Mouse (Mus musculus) neural tube, embryonic 14.5 days (tissue): ENCODE measurements around the gene Zbp1. TPM values are rescaled to one million over a fixed set of nuclear protein-coding genes. Genes with fewer than 3 reads are reported as not detected.

Source experiments
- ATAC-seq: fragments of 200-750 bp; cut with Nextera tagmentation; 2 replicates; pipeline ENCODE4 v1.8.0; 2017; ENCODE audit warnings: low read depth, mild to moderate bottlenecking, moderate TSS enrichment, moderate library complexity
- H3K27ac ChIP-seq: fragments of 300-500 bp; sonication (generic); 2 replicates; pipeline ENCODE4 v1.5.1; 2014; ENCODE audit warnings: low read depth, mild to moderate bottlenecking, control low read depth, low read length, moderate library complexity, mixed read lengths
- H3K27me3 ChIP-seq: fragments of 300-500 bp; sonication (generic); 2 replicates; pipeline ENCODE4 v1.6.1; 2014; ENCODE audit warnings: low read length; ENCODE audit not compliant: control insufficient read depth, insufficient read depth
- H3K36me3 ChIP-seq: fragments of 300-500 bp; sonication (generic); 2 replicates; pipeline ENCODE4 v1.6.1; 2014; ENCODE audit warnings: low read length, mixed read lengths; ENCODE audit not compliant: control insufficient read depth, insufficient read depth
- H3K4me1 ChIP-seq: fragments of 300-500 bp; sonication (generic); 2 replicates; pipeline ENCODE4 v1.6.1; 2014; ENCODE audit warnings: low read length; ENCODE audit not compliant: control insufficient read depth, insufficient read depth
- H3K4me2 ChIP-seq: fragments of 300-500 bp; sonication (generic); 2 replicates; pipeline ENCODE4 v1.6.1; 2014; ENCODE audit warnings: mild to moderate bottlenecking, low read depth, low read length, control low read depth
- H3K4me3 ChIP-seq: fragments of 300-500 bp; sonication (generic); 2 replicates; pipeline ENCODE4 v1.5.1; 2014; ENCODE audit warnings: low read depth, low read length, control low read depth, mixed read lengths
- H3K9ac ChIP-seq: fragments of 300-500 bp; sonication (generic); replicated peaks from 2 replicates; pipeline ENCODE4 v1.6.1; 2014; ENCODE audit warnings: low read depth, mild to moderate bottlenecking, control low read depth, low read length, mixed read lengths
- H3K9me3 ChIP-seq: fragments of 300-500 bp; sonication (generic); 2 replicates; pipeline ENCODE4 v1.6.1; 2016; ENCODE audit warnings: low read length; ENCODE audit not compliant: control insufficient read depth
- WGBS: fragments of 180-500 bp; shearing (Covaris S2); extraction: QIAGEN DNeasy Blood & Tissue Kit; methylation state at CpG from one replicate; pipeline ENCODE4 v1.1.7; 2014; 5-methylcytosine and 5-hydroxymethylcytosine counted together
- polyA plus RNA-seq: library from polyadenylated mRNA; unstranded; fragments of >200 nt; fragmentation: Nextera tagmentation; extraction: Ambion mirVana; gene quantifications from 2 replicates; pipeline ENCODE4 v1.2.1, GENCODE M21; 2014

Zbp1 gene
- polyA plus RNA-seq, 1 experiment from 2014 or later, result 0.12 TPM

DNA sequence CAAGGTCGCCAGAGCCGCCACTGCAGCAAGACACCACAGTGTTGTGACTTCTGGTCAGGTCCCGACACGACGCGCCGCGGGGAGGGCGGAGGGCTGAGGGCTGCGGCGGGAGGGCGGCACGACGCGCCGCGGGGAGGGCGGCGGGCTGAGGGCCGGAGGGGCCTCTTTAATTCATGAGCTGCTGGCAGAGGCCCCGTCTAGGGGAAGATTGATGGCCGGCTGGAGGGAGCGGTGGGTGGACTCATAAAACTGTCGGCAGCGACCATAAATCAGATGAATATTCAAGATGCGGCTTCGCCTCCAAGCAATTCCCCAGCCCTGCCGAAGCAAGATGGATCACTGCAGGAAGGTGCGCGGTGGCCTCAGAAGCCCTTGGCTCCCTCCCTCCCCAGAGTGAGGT is 47.3 kb downstream of the Zbp1 start:
- peak; percentile 68 for ATAC-seq
- Histone ChIP-seq H3K36me3 (no peaks in the 10 kb centered on the region), H3K4me2 (peak overlapping the region; percentile 23; the same call in 1 of the 2 replicates), H3K9me3 (no peaks in the 10 kb centered on the region), H3K27ac (peak overlapping the region; percentile 60), H3K9ac (no peak overlapping the region), H3K4me1 (peaks cover 42% of the 10 kb centered on the region), H3K4me3 (no peak overlapping the region), H3K27me3 (no peaks in the 10 kb centered on the region)
- 0% methylated on average over 30 of the region's 30 CpGs for WGBS

DNA sequence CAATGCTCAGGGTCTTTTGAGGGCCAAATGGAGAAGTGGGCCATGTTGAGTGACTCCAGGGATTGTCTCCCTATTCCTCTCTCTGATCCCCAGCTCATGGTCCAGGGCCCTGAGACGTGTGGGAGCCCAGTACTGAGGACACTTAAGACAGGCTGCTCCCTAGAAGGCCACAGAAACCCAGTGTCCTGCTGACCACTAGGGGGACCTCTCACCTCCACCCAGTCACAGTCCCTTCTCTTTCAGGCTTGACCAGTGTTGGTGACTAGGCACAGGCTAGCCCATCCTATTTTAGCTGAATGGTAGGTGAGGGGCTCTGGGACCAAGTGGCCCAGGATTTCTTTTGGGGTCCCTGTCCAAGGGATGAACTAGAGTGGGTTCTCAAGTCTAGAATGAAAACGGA is 48.0 kb downstream of the Zbp1 start:
- ATAC-seq, result no peak
- Histone ChIP-seq H3K9me3 (no peaks in the 10 kb centered on the region), H3K27ac (no peak overlapping the region; the same call in 1 of the 2 replicates), H3K4me1 (peaks cover 42% of the 10 kb centered on the region), H3K4me2 (no peak overlapping the region), H3K9ac (no peak overlapping the region), H3K36me3 (no peaks in the 10 kb centered on the region), H3K27me3 (no peaks in the 10 kb centered on the region), H3K4me3 (no peak overlapping the region)
- 62% methylated on average over 2 of the region's 2 CpGs for whole genome bisulfite sequencing

DNA sequence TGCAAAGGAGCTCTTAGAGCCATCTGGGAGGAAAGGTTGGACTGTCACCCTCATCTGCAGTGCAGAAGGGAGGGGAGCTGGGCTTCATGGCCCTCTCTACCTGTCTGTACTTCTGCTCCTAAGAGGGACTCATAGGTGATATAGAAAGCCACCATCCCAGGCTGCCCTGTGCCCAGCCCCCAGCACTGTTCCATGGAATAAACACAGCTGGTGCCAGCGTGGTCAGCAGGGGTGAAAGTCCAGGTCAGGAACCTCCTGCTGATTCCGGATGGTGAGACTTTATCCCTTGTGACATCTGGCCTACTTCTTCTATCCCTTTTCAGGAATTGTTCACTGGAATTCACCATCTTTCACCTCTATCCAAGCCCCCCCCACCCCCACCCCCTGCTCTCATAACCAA is 48.6 kb downstream of the Zbp1 start:
- Histone ChIP-seq H3K4me3 (no peak overlapping the region), H3K4me1 (peaks cover 42% of the 10 kb centered on the region), H3K36me3 (no peaks in the 10 kb centered on the region), H3K27ac (no peak overlapping the region), H3K9me3 (no peaks in the 10 kb centered on the region), H3K27me3 (no peaks in the 10 kb centered on the region), H3K9ac (no peak overlapping the region), H3K4me2 (no peak overlapping the region)
- no peak for ATAC-seq
- 79% methylated on average over 2 of the region's 2 CpGs for WGBS

DNA sequence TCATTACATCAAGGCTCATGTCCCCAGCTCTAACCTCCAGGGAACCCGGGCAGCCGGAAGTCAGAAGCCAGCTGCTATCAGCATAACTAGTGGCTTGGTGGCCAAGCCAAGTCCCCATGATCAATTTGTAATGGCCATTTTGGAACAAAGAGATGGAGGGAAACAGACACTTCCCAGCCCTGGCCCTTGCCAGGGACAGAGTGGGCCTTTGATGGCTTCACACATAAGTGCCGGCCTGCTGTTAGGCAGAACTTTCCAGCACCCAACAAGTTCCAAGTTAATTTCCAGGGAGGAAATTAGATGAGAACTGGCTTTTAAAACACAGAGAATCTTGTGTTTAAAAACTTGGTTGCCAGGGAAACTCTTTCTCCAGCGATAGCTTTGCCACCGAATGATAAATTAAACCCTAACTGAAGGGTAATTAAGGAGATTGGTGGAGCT is 50.3 kb downstream of the Zbp1 start:
- H3K9me3 ChIP-seq, result no peaks in the 10 kb centered on the region
- no peak overlapping the region for H3K4me3 ChIP-seq
- no peaks in the 10 kb centered on the region for H3K36me3 ChIP-seq
- H3K27me3 ChIP-seq, result no peaks in the 10 kb centered on the region
- H3K4me1 ChIP-seq, result peaks cover 30% of the 10 kb centered on the region
- H3K27ac ChIP-seq, result peak overlapping the region; percentile 28; the same call in 1 of the 2 replicates
- WGBS, result 18% methylated on average over 5 of the region's 5 CpGs
- ATAC-seq, result no peak
- H3K4me2 ChIP-seq, result no peak overlapping the region
- H3K9ac ChIP-seq, result no peak overlapping the region

DNA sequence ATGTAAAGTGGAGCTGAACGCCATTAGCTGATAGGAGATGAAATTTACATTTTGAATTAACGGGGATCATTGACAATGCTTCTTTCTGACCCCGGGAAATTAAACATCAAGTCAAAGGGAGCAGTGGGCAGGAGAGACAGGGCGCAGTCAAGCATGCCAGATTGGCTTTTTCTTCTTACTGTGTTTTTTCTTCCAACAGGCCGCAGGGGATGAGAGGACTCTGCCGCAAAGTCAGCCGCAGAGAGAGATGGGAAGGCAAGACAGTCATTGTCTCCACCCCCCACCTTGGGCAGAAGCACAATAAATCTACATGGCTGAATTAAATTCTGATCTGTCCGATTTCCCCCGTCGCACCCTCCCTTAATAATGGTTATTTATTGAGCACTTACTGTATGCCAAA is 53.4 kb downstream of the Zbp1 start:
- H3K27me3 ChIP-seq, result no peaks in the 10 kb centered on the region
- no peak overlapping the region for H3K9ac ChIP-seq
- no peak overlapping the region for H3K4me3 ChIP-seq
- H3K4me2 ChIP-seq, result no peak overlapping the region
- 40% methylated on average over 10 of the region's 10 CpGs for WGBS
- ATAC-seq, result no peak
- no peak overlapping the region for H3K27ac ChIP-seq
- H3K4me1 ChIP-seq, result peaks cover 8% of the 10 kb centered on the region; the same call in 1 of the 2 replicates
- H3K9me3 ChIP-seq, result no peaks in the 10 kb centered on the region
- no peaks in the 10 kb centered on the region for H3K36me3 ChIP-seq

DNA sequence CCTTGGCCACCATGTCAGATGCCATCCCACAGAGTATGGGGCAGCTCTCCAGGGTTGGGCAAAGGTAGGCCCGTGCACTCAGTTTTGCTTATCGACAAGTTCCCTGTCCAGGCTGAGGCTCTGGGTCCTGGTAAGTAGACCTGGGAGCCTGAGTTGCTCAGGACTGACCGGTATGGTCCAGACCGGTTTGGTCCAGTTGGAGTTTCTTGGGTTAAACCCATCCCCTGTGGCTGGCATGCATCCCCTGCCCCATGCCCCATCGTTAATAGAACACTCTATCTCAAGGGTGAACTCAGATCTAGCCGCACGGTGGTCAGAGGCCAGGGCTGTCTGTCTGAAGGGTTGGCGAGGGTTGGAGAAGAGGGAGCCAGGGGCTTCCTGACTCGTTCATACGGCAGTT is 53.8 kb downstream of the Zbp1 start:
- Histone ChIP-seq H3K9me3 (no peaks in the 10 kb centered on the region), H3K27ac (no peak overlapping the region), H3K4me1 (peaks cover 8% of the 10 kb centered on the region; the same call in 1 of the 2 replicates), H3K4me2 (no peak overlapping the region), H3K9ac (no peak overlapping the region), H3K36me3 (no peaks in the 10 kb centered on the region), H3K4me3 (no peak overlapping the region), H3K27me3 (no peaks in the 10 kb centered on the region)
- 76% methylated on average over 10 of the region's 10 CpGs for WGBS
- ATAC-seq, result no peak

DNA sequence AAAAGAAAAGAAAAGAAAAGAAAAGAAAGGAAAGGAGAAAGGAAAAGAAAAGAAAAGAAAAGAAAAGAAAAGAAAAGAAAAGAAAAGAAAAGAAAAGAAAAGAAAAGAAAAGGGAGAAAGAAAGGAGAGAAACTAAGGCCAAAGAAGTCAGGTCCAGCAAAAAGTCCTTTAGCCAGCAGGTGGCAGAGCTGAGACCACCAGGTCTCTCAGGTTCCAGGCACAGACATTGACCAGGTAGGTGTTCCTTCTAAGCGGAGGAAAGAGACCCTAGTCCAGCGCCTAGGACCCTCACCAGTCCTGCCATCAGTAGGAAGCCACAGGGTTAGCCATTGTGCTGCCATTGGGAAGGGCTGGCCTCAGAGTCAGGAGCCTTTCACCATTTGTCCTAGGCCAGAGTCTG is 54.4 kb downstream of the Zbp1 start:
- no peak overlapping the region for H3K4me3 ChIP-seq

DNA sequence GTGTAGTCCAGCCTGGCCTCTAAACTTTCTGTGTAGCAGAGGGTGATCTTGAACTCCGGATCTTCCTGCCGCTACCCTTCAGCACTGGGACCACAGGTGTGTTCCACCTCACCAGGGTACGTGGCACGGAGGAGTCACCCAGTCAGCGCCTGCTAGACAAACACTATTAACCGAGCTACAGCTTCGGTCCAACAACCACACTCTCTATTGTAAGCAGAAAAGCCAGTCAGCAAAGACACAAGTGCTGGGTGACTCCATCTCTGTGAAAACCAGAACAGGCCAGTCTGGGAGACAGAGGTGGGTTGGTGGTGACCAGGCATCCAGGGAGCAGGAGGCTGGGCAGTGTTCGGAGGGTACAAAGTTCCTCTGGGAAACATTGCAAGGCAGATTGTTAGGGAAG is 55.3 kb downstream of the Zbp1 start:
- Histone ChIP-seq H3K4me2 (no peak overlapping the region), H3K27me3 (no peaks in the 10 kb centered on the region), H3K9ac (no peak overlapping the region), H3K36me3 (no peaks in the 10 kb centered on the region), H3K9me3 (no peaks in the 10 kb centered on the region), H3K27ac (no peak overlapping the region), H3K4me1 (peaks cover 3% of the 10 kb centered on the region; the same call in 1 of the 2 replicates), H3K4me3 (no peak overlapping the region)
- no peak for ATAC-seq
- 86% methylated on average over 8 of the region's 8 CpGs for WGBS

More for the DNA sequence above, 54.4 kb downstream of the Zbp1 start:
- H3K27me3 ChIP-seq, result no peaks in the 10 kb centered on the region
- H3K36me3 ChIP-seq, result no peaks in the 10 kb centered on the region
- 52% methylated on average over 2 of the region's 2 CpGs for WGBS
- no peak for ATAC-seq
- peaks cover 8% of the 10 kb centered on the region; the same call in 1 of the 2 replicates for H3K4me1 ChIP-seq
- no peak overlapping the region for H3K27ac ChIP-seq
- H3K9ac ChIP-seq, result no peak overlapping the region
- H3K9me3 ChIP-seq, result no peaks in the 10 kb centered on the region
- H3K4me2 ChIP-seq, result no peak overlapping the region

DNA sequence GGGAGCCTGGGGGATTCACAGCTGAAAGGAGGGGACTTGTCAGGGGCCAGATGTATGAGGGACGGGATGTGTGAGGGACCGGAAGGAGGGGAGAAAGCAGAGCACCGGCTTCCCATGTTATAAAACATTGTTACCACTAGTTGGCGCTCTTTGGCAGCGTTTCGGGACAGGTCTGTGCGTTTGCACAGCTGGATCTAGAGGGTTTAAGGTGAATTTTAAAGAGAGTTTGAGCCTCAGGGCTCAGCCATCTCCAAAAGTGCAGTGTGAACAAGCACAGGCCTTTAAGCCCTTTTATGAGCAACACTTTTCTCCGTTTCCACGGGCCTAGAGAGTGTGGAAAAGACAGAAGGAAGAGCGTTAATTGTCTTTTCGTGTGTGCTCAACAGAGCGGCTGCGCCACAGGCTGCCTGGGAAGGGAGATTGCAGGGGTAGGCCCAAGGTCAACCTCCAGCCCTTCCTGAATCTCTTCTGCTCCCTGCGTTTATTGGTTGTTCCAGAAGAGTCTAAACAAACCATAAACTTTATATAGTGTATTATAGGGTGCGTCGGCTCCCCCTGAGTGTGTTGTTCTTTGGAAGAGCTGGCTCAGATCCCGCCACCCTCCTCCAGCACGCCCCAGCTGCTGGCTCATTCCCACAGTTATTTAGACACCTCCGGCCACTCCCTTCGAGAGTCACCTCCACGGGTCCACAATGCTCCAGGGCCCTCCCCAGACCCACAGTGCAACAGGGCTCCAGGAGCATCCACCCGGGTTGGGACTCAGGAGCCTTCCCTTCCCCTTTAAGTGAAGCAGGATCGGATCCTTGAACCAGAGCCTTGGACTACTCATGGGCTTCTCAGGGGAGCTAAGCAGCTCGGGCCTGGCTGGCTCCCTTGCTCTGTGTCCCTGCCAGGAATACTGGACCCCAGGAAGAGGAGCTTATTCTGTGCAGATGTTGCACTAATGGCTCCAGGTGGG is 59.1 kb downstream of the Zbp1 start:
- ATAC-seq, result peak; percentile 88; the same call in 1 of the 2 replicates
- WGBS, result 38% methylated on average over 24 of the region's 24 CpGs

More for the DNA sequence above, 59.1 kb downstream of the Zbp1 start:
- Histone ChIP-seq H3K9ac (no peak overlapping the region), H3K27me3 (no peaks in the 10 kb centered on the region), H3K36me3 (no peaks in the 10 kb centered on the region), H3K4me3 (no peak overlapping the region), H3K27ac (no peak overlapping the region), H3K4me1 (no peaks in the 10 kb centered on the region), H3K4me2 (no peak overlapping the region), H3K9me3 (no peaks in the 10 kb centered on the region)
